Mouse (Mus musculus): ENCODE measurements around the gene Gm3182. TPM values are rescaled to one million over a fixed set of nuclear protein-coding genes. Genes with fewer than 3 reads are reported as not detected.
"Not testable (repeated sequence)": the region's sequence is repeated elsewhere in the genome, so short reads cannot be mapped to it uniquely, and the experiment has no call there.

Gm3182 gene
- not detected in 2 replicates for polyA plus RNA-seq (2011; ENCODE audit: insufficient read depth, insufficient read length, low replicate concordance, missing spikeins)

GRCm38 (mm10) chr14:4481445-4481844 lies at the start of gene Gm3182:
Gm3182 (plus strand) TSS chr14:4481745.
- H3K4me1 ChIP-seq (ENCODE audit: control insufficient read depth, insufficient read depth, low read length); H3K27ac ChIP-seq (ENCODE audit: control insufficient read depth, insufficient read depth, low read depth, low read length, poor library complexity); H3K4me3 ChIP-seq (replicated peaks; ENCODE audit: control insufficient read depth, low read depth, low read length): not testable (repeated sequence)
- 88% methylated on average over 1 of the region's 2 CpGs for WGBS

- not testable (repeated sequence) for H3K27ac ChIP-seq (ENCODE audit: control insufficient read depth, insufficient read depth, low read depth, low read length, poor library complexity); H3K4me3 ChIP-seq (replicated peaks; ENCODE audit: control insufficient read depth, low read depth, low read length); H3K4me1 ChIP-seq (ENCODE audit: control insufficient read depth, insufficient read depth, low read length)
- WGBS: 4% methylated on average over 15 of the region's 25 CpGs
Measured at GRCm38 (mm10) chr14:4499425-4499824, 17.9 kb downstream of the Gm3182 start.

Other genes starting within 250 kb of the Gm3182 start
- gene Gm3138, start 232.1 kb upstream of the Gm3182 start, polyA plus RNA-seq (2011; ENCODE audit: insufficient read depth, insufficient read length, low replicate concordance, missing spikeins): not detected in 2 replicates
- not detected in 2 replicates for gene Gm3149, start 164.5 kb upstream of the Gm3182 start, polyA plus RNA-seq (2011; ENCODE audit: insufficient read depth, insufficient read length, low replicate concordance, missing spikeins)
- gene 2610042L04Rik, start 147.0 kb upstream of the Gm3182 start, polyA plus RNA-seq (2011; ENCODE audit: insufficient read depth, insufficient read length, low replicate concordance, missing spikeins): not detected in 2 replicates
- not detected in 2 replicates for gene Gm3159, start 84.2 kb upstream of the Gm3182 start, polyA plus RNA-seq (2011; ENCODE audit: insufficient read depth, insufficient read length, low replicate concordance, missing spikeins)
- not detected in 2 replicates for gene Gm3164, start 66.3 kb upstream of the Gm3182 start, polyA plus RNA-seq (2011; ENCODE audit: insufficient read depth, insufficient read length, low replicate concordance, missing spikeins)
- not detected in 2 replicates for gene Gm3173, start 50.8 kb upstream of the Gm3182 start, polyA plus RNA-seq (2011; ENCODE audit: insufficient read depth, insufficient read length, low replicate concordance, missing spikeins)
- not detected in 2 replicates for gene Gm3047, start 73.7 kb downstream of the Gm3182 start, polyA plus RNA-seq (2011; ENCODE audit: insufficient read depth, insufficient read length, low replicate concordance, missing spikeins)
- gene Gm8159, start 150.6 kb downstream of the Gm3182 start, polyA plus RNA-seq (2011; ENCODE audit: insufficient read depth, insufficient read length, low replicate concordance, missing spikeins): not detected in 2 replicates
- gene Gm3239, start 182.4 kb downstream of the Gm3182 start, polyA plus RNA-seq (2011; ENCODE audit: insufficient read depth, insufficient read length, low replicate concordance, missing spikeins): not detected in 2 replicates
- gene Gm7876, start 227.5 kb downstream of the Gm3182 start, polyA plus RNA-seq (2011; ENCODE audit: insufficient read depth, insufficient read length, low replicate concordance, missing spikeins): not detected in 2 replicates
- not detected in 2 replicates for gene Gm3252, start 245.0 kb downstream of the Gm3182 start, polyA plus RNA-seq (2011; ENCODE audit: insufficient read depth, insufficient read length, low replicate concordance, missing spikeins)

Data from bone marrow, adult 2 months (tissue).